In genomic region chr12:110889036-110890020, GRCm38 (mm10) we compare ENCODE assay signal across 8 mouse cellular contexts. TPM values are rescaled to one million over a fixed set of nuclear protein-coding genes. Genes with fewer than 3 reads are reported as not detected.
DNase-seq lines count a peak whose midpoint lies in the region; ATAC-seq and TF ChIP-seq lines count a peak whose summit lies in the region.

TSS of gene Cinp (minus strand) at chr12:110889145.
TSS of gene Tecpr2 (plus strand) at chr12:110889264.

- H3K9me3 ChIP-seq in CH12.LX (replicated peaks; ENCODE audit: low read length), result no peaks in the 10 kb centered on the region
- H3K9me3 ChIP-seq in forebrain, embryonic 11.5 days (ENCODE audit: control insufficient read depth, low read length), result no peaks in the 10 kb centered on the region
- H3K9me3 ChIP-seq in heart, embryonic 16.5 days (replicated peaks; ENCODE audit: control insufficient read depth, low read length), result no peaks in the 10 kb centered on the region
- no peaks in the 10 kb centered on the region for H3K9me3 ChIP-seq in liver, embryonic 15.5 days (replicated peaks)
- H3K9me3 ChIP-seq in neural tube, embryonic 12.5 days, result no peaks in the 10 kb centered on the region

- TF ChIP-seq CTCF in CH12.LX (conservative IDR thresholded peaks at IDR 0.05 in 1 of 2, IDR thresholded peaks at IDR 0.05 in 1 of 2; ENCODE audit: low read depth in 2 of 2, low read length in 2 of 2), result no peak

- ATAC-seq in forebrain, embryonic 11.5 days (replicated peaks; ENCODE audit: low FRiP score), result peak; percentile 99
- peak; percentile 99 for ATAC-seq in heart, embryonic 16.5 days (replicated peaks; ENCODE audit: extremely low read depth, insufficient read depth, low FRiP score)
- ATAC-seq in liver, embryonic 15.5 days (ENCODE audit: insufficient read depth), result peak; percentile 97
- peak; percentile 99 for ATAC-seq in neural tube, embryonic 12.5 days (ENCODE audit: low FRiP score, low read depth)

- DNase-seq in CH12.LX (ENCODE audit: extremely low read depth), result peak; percentile 98
- peak; percentile 97 for DNase-seq in c-Kit-positive CD71-positive TER-119-negative erythroid progenitor cells, embryonic 14.5 days (ENCODE audit: low read depth)
- peak; percentile 98 for DNase-seq in forebrain, embryonic 11.5 days (ENCODE audit: low spot score)
- peak; percentile 98 to 99 for DNase-seq in kidney, postnatal 36 days
- DNase-seq in telencephalon, adult 2 months (ENCODE audit: low read depth, low spot score), result peak; percentile 98

- peak; percentile 85 for TF ChIP-seq POLR2A in CH12.LX (IDR thresholded peaks at IDR 0.05; ENCODE audit: low read depth, low read length)

- in situ Hi-C loops in CH12.LX (cut with MboI; ENCODE audit: low pct_ligation_motif_present, low pct_unique_long_range_greater_than_20kb, low sequenced_read_pairs), result no loop called here

- dilution Hi-C loops in CH12.LX (cut with MboI; ENCODE audit: extremely low pct_ligation_motif_present, extremely low pct_unique_long_range_greater_than_20kb, low sequenced_read_pairs), result no loop called here

- no peaks in the 10 kb centered on the region for H3K27me3 ChIP-seq in CH12.LX (replicated peaks)
- H3K27me3 ChIP-seq in forebrain, embryonic 11.5 days (ENCODE audit: control insufficient read depth, insufficient read depth, low read length), result no peaks in the 10 kb centered on the region
- H3K27me3 ChIP-seq in heart, embryonic 16.5 days (ENCODE audit: control insufficient read depth, insufficient read depth, low read length), result no peaks in the 10 kb centered on the region
- H3K27me3 ChIP-seq in liver, embryonic 15.5 days, result no peaks in the 10 kb centered on the region
- no peaks in the 10 kb centered on the region for H3K27me3 ChIP-seq in neural tube, embryonic 12.5 days (replicated peaks)

- peak within 1 kb of the TSS; percentile 64 to 98 (median 98) for H3K4me3 ChIP-seq in CH12.LX (replicated peaks in 1 of 3; ENCODE audit: low read depth in 2 of 3, low read length in 2 of 3, poor library complexity in 1 of 3)
- H3K4me3 ChIP-seq in forebrain, embryonic 11.5 days (ENCODE audit: low read depth, low read length), result peak within 1 kb of the TSS; percentile 84
- H3K4me3 ChIP-seq in heart, embryonic 16.5 days (ENCODE audit: low read length), result peak within 1 kb of the TSS; percentile 76
- peak within 1 kb of the TSS; percentile 95 for H3K4me3 ChIP-seq in liver, embryonic 15.5 days (replicated peaks)
- H3K4me3 ChIP-seq in neural tube, embryonic 12.5 days, result peak within 1 kb of the TSS; percentile 73

- H3K27ac ChIP-seq in CH12.LX (ENCODE audit: insufficient read depth, low read depth), result peak within 1 kb of the TSS; percentile 22; the same call in 1 of the 2 replicates
- peak within 1 kb of the TSS; percentile 80 for H3K27ac ChIP-seq in forebrain, embryonic 11.5 days (ENCODE audit: low read depth, low read length)
- H3K27ac ChIP-seq in heart, embryonic 16.5 days (ENCODE audit: low read length), result peak within 1 kb of the TSS; percentile 85
- H3K27ac ChIP-seq in liver, embryonic 15.5 days (replicated peaks), result peak within 1 kb of the TSS; percentile 98
- peak within 1 kb of the TSS; percentile 63; the same call in 1 of the 2 replicates for H3K27ac ChIP-seq in neural tube, embryonic 12.5 days

- under 1% methylated on average over 72 of the region's 74 CpGs for WGBS in forebrain, embryonic 11.5 days
- WGBS in heart, embryonic 16.5 days, result under 1% methylated on average over 74 of the region's 74 CpGs
- WGBS in liver, embryonic 15.5 days (ENCODE audit: insufficient replicate concordance), result under 1% methylated on average over 74 of the region's 74 CpGs
- under 1% methylated on average over 74 of the region's 74 CpGs for WGBS in neural tube, embryonic 12.5 days

- peaks cover 28% of the 10 kb centered on the region for H3K79me2 ChIP-seq in CH12.LX (replicated peaks; ENCODE audit: control insufficient read depth, extremely low read depth, insufficient read depth, poor library complexity, severe bottlenecking)

- H3K9ac ChIP-seq in CH12.LX (ENCODE audit: insufficient read depth, low read depth), result peak within 1 kb of the TSS; percentile 76
- peak within 1 kb of the TSS; percentile 84 for H3K9ac ChIP-seq in forebrain, embryonic 11.5 days (ENCODE audit: low read length)
- peak within 1 kb of the TSS; percentile 79 for H3K9ac ChIP-seq in heart, embryonic 16.5 days (ENCODE audit: low read length)
- H3K9ac ChIP-seq in liver, embryonic 15.5 days, result peak within 1 kb of the TSS; percentile 84
- peak within 1 kb of the TSS; percentile 81 for H3K9ac ChIP-seq in neural tube, embryonic 12.5 days

- H3K36me3 ChIP-seq in CH12.LX (replicated peaks in 1 of 2; ENCODE audit: control insufficient read depth in 1 of 2, insufficient read depth in 1 of 2, low read length in 1 of 2), result peaks cover 3 to 27% of the 10 kb centered on the region in 2 experiments
- H3K36me3 ChIP-seq in forebrain, embryonic 11.5 days (ENCODE audit: control insufficient read depth, insufficient read depth, low read length), result no peaks in the 10 kb centered on the region
- no peaks in the 10 kb centered on the region for H3K36me3 ChIP-seq in heart, embryonic 16.5 days (ENCODE audit: control insufficient read depth, insufficient read depth)
- H3K36me3 ChIP-seq in liver, embryonic 15.5 days (replicated peaks), result no peaks in the 10 kb centered on the region
- no peaks in the 10 kb centered on the region for H3K36me3 ChIP-seq in neural tube, embryonic 12.5 days

- no peak for TF ChIP-seq RAD21 in CH12.LX (IDR thresholded peaks at IDR 0.05; ENCODE audit: low read depth, low read length)

- no peak for TF ChIP-seq EP300 in CH12.LX (IDR thresholded peaks at IDR 0.05; ENCODE audit: low read length)

- peaks cover 8 to 30% of the 10 kb centered on the region in 2 experiments for H3K4me1 ChIP-seq in CH12.LX (ENCODE audit: control insufficient read depth in 1 of 2, insufficient read depth in 2 of 2)
- H3K4me1 ChIP-seq in forebrain, embryonic 11.5 days (replicated peaks; ENCODE audit: control insufficient read depth, insufficient read depth, low read length), result peaks cover 5% of the 10 kb centered on the region; the same call in 1 of the 2 replicates
- H3K4me1 ChIP-seq in heart, embryonic 16.5 days (ENCODE audit: control insufficient read depth, insufficient read depth, low read length), result peaks cover 13% of the 10 kb centered on the region
- peaks cover 65% of the 10 kb centered on the region for H3K4me1 ChIP-seq in liver, embryonic 15.5 days (replicated peaks)
- H3K4me1 ChIP-seq in neural tube, embryonic 12.5 days, result peaks cover 15% of the 10 kb centered on the region

- peak within 1 kb of the TSS; percentile 92 for H3K4me2 ChIP-seq in CH12.LX (ENCODE audit: insufficient read depth, low read depth, poor library complexity, severe bottlenecking)
- peak within 1 kb of the TSS; percentile 96 for H3K4me2 ChIP-seq in forebrain, embryonic 11.5 days (ENCODE audit: low read depth, low read length, severe bottlenecking)
- peak within 1 kb of the TSS; percentile 95 for H3K4me2 ChIP-seq in heart, embryonic 16.5 days (ENCODE audit: low read depth, low read length)
- peak within 1 kb of the TSS; percentile 97 for H3K4me2 ChIP-seq in liver, embryonic 15.5 days
- peak within 1 kb of the TSS; percentile 95 for H3K4me2 ChIP-seq in neural tube, embryonic 12.5 days (replicated peaks)

TF ChIP-seq in CH12.LX, 34 proteins besides CTCF, POLR2A, EP300 and RAD21 (continues in another document):
- peak; percentile 92; the same call in 1 of the 2 replicates for TF ChIP-seq E2F4 (IDR thresholded peaks at IDR 0.05; ENCODE audit: insufficient replicate concordance, low read depth, low read length)
- TF ChIP-seq POLR2AphosphoS2 (IDR thresholded peaks at IDR 0.05; ENCODE audit: low read depth, low read length), result peak; percentile 61; the same call in 1 of the 2 replicates
- peak; percentile 85 for TF ChIP-seq NELFE (IDR thresholded peaks at IDR 0.05; ENCODE audit: low read depth, low read length)
- no peak for TF ChIP-seq SMC3 (IDR thresholded peaks at IDR 0.05; ENCODE audit: low read depth, low read length)
- TF ChIP-seq ZMIZ1 (IDR thresholded peaks at IDR 0.05; ENCODE audit: low read depth, low read length), result 0 out of 2 replicates have a peak, but pooled peaks have one; percentile 48
- TF ChIP-seq UBTF (IDR thresholded peaks at IDR 0.05; ENCODE audit: low read depth, low read length), result peak; percentile 76; the same call in 1 of the 2 replicates
- no peak for TF ChIP-seq CHD2 (IDR thresholded peaks at IDR 0.05; ENCODE audit: low read length)
- no peak for TF ChIP-seq CHD1 (IDR thresholded peaks at IDR 0.05; ENCODE audit: low read depth, low read length)
- TF ChIP-seq RCOR1 (conservative IDR thresholded peaks at IDR 0.05; ENCODE audit: low read depth, low read length), result no peak
- peak; percentile 31; the same call in 1 of the 2 replicates for TF ChIP-seq MAZ (IDR thresholded peaks at IDR 0.05; ENCODE audit: low read depth, low read length)
- no peak for TF ChIP-seq ZKSCAN1 (IDR thresholded peaks at IDR 0.05; ENCODE audit: borderline replicate concordance, low read depth, low read length)
- TF ChIP-seq BHLHE40 (IDR thresholded peaks at IDR 0.05; ENCODE audit: low read depth, low read length), result no peak; the same call in 1 of the 2 replicates
- no peak for TF ChIP-seq USF1 (IDR thresholded peaks at IDR 0.05; ENCODE audit: low read depth, low read length)
- peak; percentile 42; the same call in 1 of the 2 replicates for TF ChIP-seq IRF4 (IDR thresholded peaks at IDR 0.05; ENCODE audit: low read depth, low read length)
- TF ChIP-seq TCF12 (IDR thresholded peaks at IDR 0.05; ENCODE audit: low read depth, low read length), result peak; percentile 82
- TF ChIP-seq PAX5 (IDR thresholded peaks at IDR 0.05; ENCODE audit: low read length), result no peak

RNA-seq across cellular contexts. Expression of gene Cinp, which starts in this region (rescaled TPM):
- total RNA-seq in CH12.LX (2012; rRNA removed) (135 and 161 TPM in 2 replicates), CH12.LX (2014; rRNA removed) (164 and 167 TPM in 2 replicates)
- polyA plus RNA-seq in CH12.LX (2012; ENCODE audit: insufficient read length, low read depth), result 114 and 131 TPM in 2 replicates
- 92.7 and 96.0 TPM in 2 replicates for polyA plus RNA-seq in forebrain, embryonic 11.5 days (2014; fragmentation: Nextera tagmentation; extraction: Ambion mirVana)
- polyA plus RNA-seq in heart, embryonic 16.5 days (2015; fragmentation: Nextera tagmentation; extraction: Ambion mirVana), result 63.1 and 64.7 TPM in 2 replicates
- polyA plus RNA-seq in liver, embryonic 15.5 days (2015; fragmentation: Nextera tagmentation; extraction: Ambion mirVana), result 49.9 and 56.6 TPM in 2 replicates
- 65.3 and 68.3 TPM in 2 replicates for polyA plus RNA-seq in neural tube, embryonic 12.5 days (2016; fragmentation: Nextera tagmentation; extraction: Ambion mirVana)

RNA-seq across cellular contexts. Expression of gene Tecpr2, which starts in this region (rescaled TPM):
- total RNA-seq in CH12.LX (2012; rRNA removed), result 6.7 and 7.5 TPM in 2 replicates
- total RNA-seq in CH12.LX (2014; rRNA removed), result 2.6 and 3.1 TPM in 2 replicates
- 2.8 and 2.9 TPM in 2 replicates for polyA plus RNA-seq in CH12.LX (2012; ENCODE audit: insufficient read length, low read depth)
- 6.0 and 6.6 TPM in 2 replicates for polyA plus RNA-seq in forebrain, embryonic 11.5 days (2014; fragmentation: Nextera tagmentation; extraction: Ambion mirVana)
- polyA plus RNA-seq in heart, embryonic 16.5 days (2015; fragmentation: Nextera tagmentation; extraction: Ambion mirVana), result 2.2 and 3.1 TPM in 2 replicates
- 1.6 and 1.8 TPM in 2 replicates for polyA plus RNA-seq in liver, embryonic 15.5 days (2015; fragmentation: Nextera tagmentation; extraction: Ambion mirVana)
- 7.2 and 7.6 TPM in 2 replicates for polyA plus RNA-seq in neural tube, embryonic 12.5 days (2016; fragmentation: Nextera tagmentation; extraction: Ambion mirVana)

Comparison
In these comparisons a context has a peak if more than half of its experiments do, and no peak if none do; other contexts are left out.
1. Peak in every context shown above with its lines: DNase-seq, ATAC-seq, H3K4me3 ChIP-seq and H3K27ac ChIP-seq.
2. H3K27ac ChIP-seq: peak in every context shown above with its lines; median percentile 98 in liver, embryonic 15.5 days; 85 in heart, embryonic 16.5 days; 80 in forebrain, embryonic 11.5 days; 63 in neural tube, embryonic 12.5 days; 22 in CH12.LX.